Comparison of ENCODE assay signal across 16 mouse cellular contexts in the genomic region with DNA sequence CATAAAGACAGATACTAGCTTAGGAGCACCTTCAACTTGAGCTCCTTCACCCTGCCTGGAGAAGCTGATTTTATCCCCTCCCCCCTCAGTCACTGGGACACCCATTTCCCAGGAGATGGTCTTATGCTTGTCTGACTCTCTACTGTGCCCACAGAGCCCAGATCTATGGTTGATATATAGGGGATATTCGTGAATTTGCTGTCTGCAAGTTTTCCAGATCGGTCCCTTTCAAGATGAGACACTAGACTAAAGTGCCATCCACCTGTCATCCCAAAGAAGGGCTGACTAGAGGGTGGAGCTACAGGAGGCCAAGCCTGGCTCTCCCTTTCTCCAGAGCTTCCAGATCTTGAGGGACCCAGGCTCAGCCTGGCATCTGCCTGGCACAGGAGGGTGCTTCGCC. TPM values are rescaled to one million over a fixed set of nuclear protein-coding genes. Genes with fewer than 3 reads are reported as not detected.
DNase-seq lines count a peak whose midpoint lies in the region; ATAC-seq and TF ChIP-seq lines count a peak whose summit lies in the region.
"Had no signal": no experiment of that assay in that cellular context is flagged by ENCODE, and none has a peak within 500 bp of the region (broad histone marks: within the 10 kb centered on the region; RNA-seq: fewer than 3 reads in every experiment).

No protein-coding gene starts in this region.

- DNase-seq in hindbrain, postnatal 0 days (ENCODE audit: low spot score): no peak
- no peak for DNase-seq in lung, postnatal 25 days (ENCODE audit: low spot score)
- DNase-seq in embryonic facial prominence, embryonic 14.5 days (ENCODE audit: low spot score): no peak
- DNase-seq in urinary bladder, postnatal 14 days (ENCODE audit: low spot score): no peak
- DNase-seq: adrenal gland, adult 2 months; gastrocnemius, postnatal 25 days; kidney, adult 2 months; right cerebral cortex, postnatal 25 days; thymus, postnatal 4 days had no signal

- H3K4me1 ChIP-seq in hindbrain, embryonic 13.5 days (replicated peaks): peaks cover 63% of the 10 kb centered on the region
- H3K4me1 ChIP-seq in hindbrain, postnatal 0 days (ENCODE audit: insufficient read depth, low read length): peaks cover 31% of the 10 kb centered on the region
- H3K4me1 ChIP-seq in lung, embryonic 15.5 days: peaks cover 43% of the 10 kb centered on the region
- H3K4me1 ChIP-seq in embryonic facial prominence, embryonic 14.5 days (ENCODE audit: control insufficient read depth, insufficient read depth, low read length): peaks cover 24% of the 10 kb centered on the region
- peaks cover 65% of the 10 kb centered on the region for H3K4me1 ChIP-seq in liver, embryonic 15.5 days (replicated peaks)

- no peak for ATAC-seq in hindbrain, embryonic 13.5 days (ENCODE audit: low FRiP score)
- no peak for ATAC-seq in hindbrain, postnatal 0 days
- no peak for ATAC-seq in lung, embryonic 15.5 days (ENCODE audit: borderline replicate concordance, extremely low read depth, low FRiP score, low TSS enrichment)
- no peak for ATAC-seq in embryonic facial prominence, embryonic 14.5 days (ENCODE audit: low read depth)
- no peak for ATAC-seq in liver, embryonic 15.5 days (ENCODE audit: insufficient read depth)
- ATAC-seq in cerebellum, adult (ENCODE audit: insufficient number of reproducible peaks, low FRiP score, low TSS enrichment): no peak

- peaks cover 14% of the 10 kb centered on the region for H3K36me3 ChIP-seq in hindbrain, embryonic 13.5 days
- H3K36me3 ChIP-seq in hindbrain, postnatal 0 days (ENCODE audit: insufficient read depth, low read length): no peaks in the 10 kb centered on the region
- H3K36me3 ChIP-seq in lung, embryonic 15.5 days: peaks cover 6% of the 10 kb centered on the region; the same call in 1 of the 2 replicates
- H3K36me3 ChIP-seq in embryonic facial prominence, embryonic 14.5 days (ENCODE audit: control insufficient read depth, insufficient read depth, low read length): peaks cover 24% of the 10 kb centered on the region
- H3K36me3 ChIP-seq in liver, embryonic 15.5 days (replicated peaks): peaks cover 21% of the 10 kb centered on the region; the same call in 1 of the 2 replicates
- H3K36me3 ChIP-seq: heart, embryonic 15.5 days had no signal

- peaks cover 11% of the 10 kb centered on the region; the same call in 1 of the 2 replicates for H3K27me3 ChIP-seq in hindbrain, embryonic 13.5 days
- H3K27me3 ChIP-seq in hindbrain, postnatal 0 days (ENCODE audit: insufficient read depth, low read length): no peaks in the 10 kb centered on the region
- H3K27me3 ChIP-seq in lung, embryonic 15.5 days: no peaks in the 10 kb centered on the region
- H3K27me3 ChIP-seq in embryonic facial prominence, embryonic 14.5 days (replicated peaks; ENCODE audit: control insufficient read depth, insufficient read depth, low read length): no peaks in the 10 kb centered on the region
- H3K27me3 ChIP-seq in liver, embryonic 15.5 days: no peaks in the 10 kb centered on the region

- H3K4me2 ChIP-seq in hindbrain, embryonic 13.5 days: no peak overlapping the region
- no peak overlapping the region for H3K4me2 ChIP-seq in hindbrain, postnatal 0 days (ENCODE audit: low read depth, low read length)
- H3K4me2 ChIP-seq in lung, embryonic 15.5 days: no peak overlapping the region
- no peak overlapping the region; the same call in 1 of the 2 replicates for H3K4me2 ChIP-seq in embryonic facial prominence, embryonic 14.5 days (ENCODE audit: low read depth, low read length)
- H3K4me2 ChIP-seq in liver, embryonic 15.5 days: no peak overlapping the region

- no peak overlapping the region for H3K4me3 ChIP-seq in hindbrain, embryonic 13.5 days
- H3K4me3 ChIP-seq in hindbrain, postnatal 0 days (ENCODE audit: low read length): no peak overlapping the region
- no peak overlapping the region for H3K4me3 ChIP-seq in lung, embryonic 15.5 days
- H3K4me3 ChIP-seq in embryonic facial prominence, embryonic 14.5 days (ENCODE audit: low read depth, low read length): no peak overlapping the region
- no peak overlapping the region for H3K4me3 ChIP-seq in liver, embryonic 15.5 days (replicated peaks)
- H3K4me3 ChIP-seq: heart, embryonic 15.5 days had no signal

- TF ChIP-seq CTCF in hindbrain, postnatal 0 days (IDR thresholded peaks at IDR 0.05; ENCODE audit: low read depth): no peak

- H3K9ac ChIP-seq in hindbrain, embryonic 13.5 days: peak overlapping the region; percentile 83
- H3K9ac ChIP-seq in hindbrain, postnatal 0 days (replicated peaks; ENCODE audit: low read length): no peak overlapping the region
- H3K9ac ChIP-seq in lung, embryonic 15.5 days: peak overlapping the region; percentile 79; the same call in 1 of the 2 replicates
- H3K9ac ChIP-seq in embryonic facial prominence, embryonic 14.5 days (ENCODE audit: low read depth, low read length): 0 out of 2 replicates have a peak overlapping the region, but pooled peaks have one; percentile 79
- no peak overlapping the region for H3K9ac ChIP-seq in liver, embryonic 15.5 days

- no peaks in the 10 kb centered on the region for H3K9me3 ChIP-seq in hindbrain, embryonic 13.5 days
- H3K9me3 ChIP-seq in hindbrain, postnatal 0 days (ENCODE audit: low read length): no peaks in the 10 kb centered on the region
- H3K9me3 ChIP-seq in lung, embryonic 15.5 days: no peaks in the 10 kb centered on the region
- H3K9me3 ChIP-seq in embryonic facial prominence, embryonic 14.5 days (ENCODE audit: control insufficient read depth, low read length): no peaks in the 10 kb centered on the region
- no peaks in the 10 kb centered on the region for H3K9me3 ChIP-seq in liver, embryonic 15.5 days (replicated peaks)
- H3K9me3 ChIP-seq: heart, embryonic 15.5 days had no signal

- 76% methylated on average over 3 of the region's 3 CpGs for WGBS in hindbrain, embryonic 13.5 days
- WGBS in hindbrain, postnatal 0 days: 59% methylated on average over 3 of the region's 3 CpGs
- WGBS in lung, embryonic 15.5 days: 63% methylated on average over 3 of the region's 3 CpGs
- WGBS in embryonic facial prominence, embryonic 14.5 days: 70% methylated on average over 3 of the region's 3 CpGs
- WGBS in liver, embryonic 15.5 days (ENCODE audit: insufficient replicate concordance): 34% methylated on average over 3 of the region's 3 CpGs

- no peak overlapping the region for H3K27ac ChIP-seq in hindbrain, embryonic 13.5 days
- no peak overlapping the region for H3K27ac ChIP-seq in hindbrain, postnatal 0 days
- no peak overlapping the region for H3K27ac ChIP-seq in lung, embryonic 15.5 days
- no peak overlapping the region for H3K27ac ChIP-seq in embryonic facial prominence, embryonic 14.5 days (replicated peaks; ENCODE audit: low read depth, low read length)
- peak overlapping the region; percentile 58; the same call in 1 of the 2 replicates for H3K27ac ChIP-seq in liver, embryonic 15.5 days (replicated peaks)
- H3K27ac ChIP-seq: heart, embryonic 15.5 days had no signal

RNA-seq across cellular contexts. Expression of a gene that starts 2.9 kb away (rescaled TPM):
- polyA plus RNA-seq in hindbrain, embryonic 13.5 days (2015; fragmentation: Nextera tagmentation; extraction: Ambion mirVana): 2.8 and 3.1 TPM in 2 replicates
- total RNA-seq in hindbrain, postnatal 0 days (2014; rRNA removed): 2.7 and 4.0 TPM in 2 replicates
- 10.6 and 14.7 TPM in 2 replicates for polyA plus RNA-seq in hindbrain, postnatal 0 days (2015; fragmentation: Nextera tagmentation; extraction: Ambion mirVana)
- 2.3 and 3.3 TPM in 2 replicates for polyA plus RNA-seq in lung, embryonic 15.5 days (2015; fragmentation: Nextera tagmentation; extraction: Ambion mirVana)
- polyA plus RNA-seq in embryonic facial prominence, embryonic 14.5 days (2014; fragmentation: Nextera tagmentation; extraction: Ambion mirVana): 2.8 and 2.9 TPM in 2 replicates
- polyA plus RNA-seq in liver, embryonic 15.5 days (2015; fragmentation: Nextera tagmentation; extraction: Ambion mirVana): 0.64 and 0.74 TPM in 2 replicates
- total RNA-seq: neutrophil, adult 5-6 weeks had no signal

RNA-seq across cellular contexts. Expression of a gene that starts 3.3 kb away (rescaled TPM):
- polyA plus RNA-seq in hindbrain, embryonic 13.5 days (2015; fragmentation: Nextera tagmentation; extraction: Ambion mirVana): 86.0 and 89.9 TPM in 2 replicates
- 159 and 165 TPM in 2 replicates for total RNA-seq in hindbrain, postnatal 0 days (2014; rRNA removed)
- 64.0 and 66.1 TPM in 2 replicates for polyA plus RNA-seq in hindbrain, postnatal 0 days (2015; fragmentation: Nextera tagmentation; extraction: Ambion mirVana)
- 96.7 and 106 TPM in 2 replicates for polyA plus RNA-seq in lung, embryonic 15.5 days (2015; fragmentation: Nextera tagmentation; extraction: Ambion mirVana)
- polyA plus RNA-seq in embryonic facial prominence, embryonic 14.5 days (2014; fragmentation: Nextera tagmentation; extraction: Ambion mirVana): 78.9 and 86.3 TPM in 2 replicates
- 32.9 and 35.2 TPM in 2 replicates for polyA plus RNA-seq in liver, embryonic 15.5 days (2015; fragmentation: Nextera tagmentation; extraction: Ambion mirVana)

RNA-seq across cellular contexts. Expression of a gene that starts 18.6 kb away (rescaled TPM):
- polyA plus RNA-seq in hindbrain, embryonic 13.5 days (2015; fragmentation: Nextera tagmentation; extraction: Ambion mirVana): 20.1 and 21.6 TPM in 2 replicates
- total RNA-seq in hindbrain, postnatal 0 days (2014; rRNA removed): 87.9 and 99.2 TPM in 2 replicates
- 14.9 and 16.0 TPM in 2 replicates for polyA plus RNA-seq in hindbrain, postnatal 0 days (2015; fragmentation: Nextera tagmentation; extraction: Ambion mirVana)
- 24.7 and 30.2 TPM in 2 replicates for polyA plus RNA-seq in lung, embryonic 15.5 days (2015; fragmentation: Nextera tagmentation; extraction: Ambion mirVana)
- polyA plus RNA-seq in embryonic facial prominence, embryonic 14.5 days (2014; fragmentation: Nextera tagmentation; extraction: Ambion mirVana): 37.9 and 40.1 TPM in 2 replicates
- polyA plus RNA-seq in liver, embryonic 15.5 days (2015; fragmentation: Nextera tagmentation; extraction: Ambion mirVana): 2.6 and 3.0 TPM in 2 replicates

RNA-seq across cellular contexts. Expression of a gene that starts 42.7 kb away (rescaled TPM):
- 32.8 and 34.3 TPM in 2 replicates for polyA plus RNA-seq in hindbrain, embryonic 13.5 days (2015; fragmentation: Nextera tagmentation; extraction: Ambion mirVana)
- 152 and 163 TPM in 2 replicates for total RNA-seq in hindbrain, postnatal 0 days (2014; rRNA removed)
- 42.1 and 43.7 TPM in 2 replicates for polyA plus RNA-seq in hindbrain, postnatal 0 days (2015; fragmentation: Nextera tagmentation; extraction: Ambion mirVana)
- polyA plus RNA-seq in lung, embryonic 15.5 days (2015; fragmentation: Nextera tagmentation; extraction: Ambion mirVana): 0.97 and 1.0 TPM in 2 replicates
- polyA plus RNA-seq in embryonic facial prominence, embryonic 14.5 days (2014; fragmentation: Nextera tagmentation; extraction: Ambion mirVana): 2.9 and 3.7 TPM in 2 replicates
- 0.05 and 0.09 TPM in 2 replicates for polyA plus RNA-seq in liver, embryonic 15.5 days (2015; fragmentation: Nextera tagmentation; extraction: Ambion mirVana)
- total RNA-seq: megakaryocyte-erythroid progenitor cell, adult 5-6 weeks; neutrophil, adult 5-6 weeks had no signal

RNA-seq across cellular contexts. Expression of a gene that starts 52.2 kb away (rescaled TPM):
- polyA plus RNA-seq in hindbrain, embryonic 13.5 days (2015; fragmentation: Nextera tagmentation; extraction: Ambion mirVana): 35.5 and 36.1 TPM in 2 replicates
- 45.9 and 55.3 TPM in 2 replicates for total RNA-seq in hindbrain, postnatal 0 days (2014; rRNA removed)
- polyA plus RNA-seq in hindbrain, postnatal 0 days (2015; fragmentation: Nextera tagmentation; extraction: Ambion mirVana): 26.3 and 26.4 TPM in 2 replicates
- 31.6 and 34.5 TPM in 2 replicates for polyA plus RNA-seq in lung, embryonic 15.5 days (2015; fragmentation: Nextera tagmentation; extraction: Ambion mirVana)
- polyA plus RNA-seq in embryonic facial prominence, embryonic 14.5 days (2014; fragmentation: Nextera tagmentation; extraction: Ambion mirVana): 21.7 and 23.7 TPM in 2 replicates
- polyA plus RNA-seq in liver, embryonic 15.5 days (2015; fragmentation: Nextera tagmentation; extraction: Ambion mirVana): 12.0 and 13.6 TPM in 2 replicates

Comparison
In these comparisons a context has a peak if more than half of its experiments do, and no peak if none do; other contexts are left out.
1. H3K9ac ChIP-seq: peak in hindbrain, embryonic 13.5 days (single experiment), lung, embryonic 15.5 days (single experiment) and embryonic facial prominence, embryonic 14.5 days (single experiment); none in hindbrain, postnatal 0 days (single experiment) and liver, embryonic 15.5 days (single experiment).